Mouse (Mus musculus) forebrain, postnatal 0 days (tissue): Measurements from ENCODE around the gene Ap2s1. TPM values are rescaled to one million over a fixed set of nuclear protein-coding genes. Genes with fewer than 3 reads are reported as not detected.

Experiments
- ATAC-seq: fragments of 200-750 bp; cut with Nextera tagmentation; 2 replicates; pipeline ENCODE4 v1.8.0; 2017; ENCODE audit warnings: mild to moderate bottlenecking, moderate library complexity
- DNase-seq: peaks from one replicate; pipeline ENCODE4 v3.0.0-alpha.2; 2015
- H3K27ac ChIP-seq: fragments of 300-500 bp; sonication (generic); 2 replicates; pipeline ENCODE4 v1.5.1; 2014; ENCODE audit warnings: low read depth, mild to moderate bottlenecking, antibody characterized with exemption, low read length, moderate library complexity, mixed read lengths
- H3K27me3 ChIP-seq: fragments of 300-500 bp; sonication (generic); 2 replicates; pipeline ENCODE4 v1.6.1; 2014; ENCODE audit warnings: mild to moderate bottlenecking, low read length, mixed read lengths; ENCODE audit not compliant: insufficient read depth
- H3K36me3 ChIP-seq: fragments of 300-500 bp; sonication (generic); 2 replicates; pipeline ENCODE4 v1.6.1; 2014; ENCODE audit warnings: mild to moderate bottlenecking, moderate library complexity; ENCODE audit not compliant: insufficient read depth
- H3K4me1 ChIP-seq: fragments of 300-500 bp; sonication (generic); 2 replicates; pipeline ENCODE4 v1.6.1; 2014; ENCODE audit warnings: antibody characterized with exemption; ENCODE audit not compliant: insufficient read depth
- H3K4me2 ChIP-seq: fragments of 300-500 bp; sonication (generic); 2 replicates; pipeline ENCODE4 v1.6.1; 2014; ENCODE audit warnings: low read depth, mild to moderate bottlenecking, moderate library complexity
- H3K4me3 ChIP-seq: fragments of 300-500 bp; sonication (generic); 2 replicates; pipeline ENCODE4 v1.5.1; 2014; ENCODE audit warnings: low read depth, low read length, mixed read lengths
- H3K9ac ChIP-seq: fragments of 300-500 bp; sonication (generic); 2 replicates; pipeline ENCODE4 v1.6.1; 2014; ENCODE audit warnings: mild to moderate bottlenecking
- H3K9me3 ChIP-seq: fragments of 300-500 bp; sonication (generic); 2 replicates; pipeline ENCODE4 v1.6.1; 2016; ENCODE audit warnings: low read length
- CTCF ChIP-seq: sonication (generic); IDR thresholded peaks from 2 replicates; pipeline ENCODE4 v1.5.1; 2016; ENCODE audit warnings: antibody characterized with exemption, control low read depth, low read depth
- WGBS: fragments of 180-500 bp; shearing (Covaris S2); extraction: QIAGEN DNeasy Blood & Tissue Kit; methylation state at CpG from one replicate; pipeline ENCODE4 v1.1.7; 2014; 5-methylcytosine and 5-hydroxymethylcytosine counted together
- polyA plus RNA-seq: library from polyadenylated mRNA; unstranded; fragments of >200 nt; fragmentation: Nextera tagmentation; extraction: Ambion mirVana; gene quantifications from 2 replicates; pipeline ENCODE4 v1.2.1, GENCODE M21; 2015
- total RNA-seq: library from RNA; depleted of rRNA; stranded (reverse); fragments of >200 nt; gene quantifications from 2 replicates; pipeline ENCODE4 v1.2.3, GENCODE M21; 2014; rRNA removed

The Ap2s1 gene
- total RNA-seq, result 519 and 565 TPM in 2 replicates
- polyA plus RNA-seq, result 566 and 578 TPM in 2 replicates

- DNase-seq (peak; percentile 99), ATAC-seq (peak; percentile 99)
- no peaks in the 10 kb centered on the region for H3K27me3 ChIP-seq
- H3K4me3 ChIP-seq, result peak within 1 kb of the TSS; percentile 64
- no peak for TF ChIP-seq CTCF
- H3K4me2 ChIP-seq, result peak within 1 kb of the TSS; percentile 90
- peaks cover 3% of the 10 kb centered on the region for H3K36me3 ChIP-seq
- H3K9me3 ChIP-seq, result no peaks in the 10 kb centered on the region
- WGBS, result under 1% methylated on average over 34 of the region's 34 CpGs
- H3K9ac ChIP-seq, result peak within 1 kb of the TSS; percentile 92
- peaks cover 6% of the 10 kb centered on the region for H3K4me1 ChIP-seq
- peak within 1 kb of the TSS; percentile 52; the same call in 1 of the 2 replicates for H3K27ac ChIP-seq
Observed at GRCm38 (mm10) chr7:16738073-16738696, at the start of gene Ap2s1. Gene Ap2s1, plus strand, starts transcription at chr7:16738410.

GRCm38 (mm10) chr7:16689196-16689595 lies 49.0 kb upstream of the Ap2s1 start:
- Histone ChIP-seq H3K4me3 (no peak overlapping the region), H3K4me1 (no peaks in the 10 kb centered on the region), H3K9ac (no peak overlapping the region), H3K9me3 (0 out of 2 replicates have a peak, but pooled peaks cover 8% of the 10 kb centered on the region), H3K36me3 (no peaks in the 10 kb centered on the region), H3K27ac (no peak overlapping the region), H3K4me2 (no peak overlapping the region), H3K27me3 (no peaks in the 10 kb centered on the region)
- ATAC-seq, result no peak
- no peak for TF ChIP-seq CTCF
- DNase-seq, result no peak
- 84% methylated on average over 5 of the region's 5 CpGs for WGBS

DNA sequence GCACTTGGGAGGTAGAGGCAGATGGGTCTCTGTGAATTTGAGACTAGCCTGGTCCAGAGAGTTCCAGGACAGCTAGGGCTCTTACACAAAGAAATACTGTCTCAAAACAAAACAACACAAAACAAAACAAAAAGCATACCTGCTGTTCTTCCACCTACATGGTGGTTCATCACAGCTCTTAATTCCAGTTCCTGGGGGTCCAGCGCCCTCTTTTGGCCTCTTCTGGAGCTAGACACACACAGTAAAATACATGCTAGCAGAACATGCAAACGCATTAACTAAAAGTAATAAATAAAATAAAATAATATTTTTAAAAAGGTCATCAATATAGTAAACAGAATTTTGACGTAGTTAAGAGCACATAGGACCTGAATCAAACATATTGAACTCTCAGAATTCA lies 43.2 kb upstream of the Ap2s1 start:
- no peak overlapping the region for H3K27ac ChIP-seq
- no peaks in the 10 kb centered on the region for H3K4me1 ChIP-seq
- ATAC-seq (no peak), DNase-seq (peak; percentile 9)
- no peaks in the 10 kb centered on the region for H3K27me3 ChIP-seq
- no peak overlapping the region for H3K4me2 ChIP-seq
- 38% methylated on average over 3 of the region's 3 CpGs for WGBS
- no peaks in the 10 kb centered on the region for H3K9me3 ChIP-seq
- no peak overlapping the region for H3K9ac ChIP-seq
- peak; percentile 51 for TF ChIP-seq CTCF
- no peak overlapping the region for H3K4me3 ChIP-seq
- no peaks in the 10 kb centered on the region for H3K36me3 ChIP-seq

DNA sequence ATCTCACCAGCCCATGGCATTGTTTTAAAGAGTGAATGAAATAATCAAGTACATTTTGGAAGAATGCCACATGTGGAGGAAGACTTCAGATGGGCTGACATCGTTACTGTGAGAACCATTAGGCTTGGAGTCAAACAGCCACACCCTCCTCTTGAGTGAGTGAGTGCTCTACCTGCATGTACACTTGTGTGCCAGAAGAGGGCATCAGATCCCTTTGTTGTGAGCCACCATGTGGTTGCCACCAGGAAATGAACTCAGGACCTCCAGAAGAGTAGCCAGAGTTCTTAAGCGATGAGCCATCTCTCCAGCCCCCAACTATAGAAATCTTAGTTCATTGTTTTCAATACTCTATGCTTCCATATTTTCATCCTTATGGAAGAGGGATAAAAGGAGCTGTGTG lies 39.2 kb upstream of the Ap2s1 start:
- Histone ChIP-seq H3K36me3 (no peaks in the 10 kb centered on the region), H3K27ac (no peak overlapping the region), H3K9ac (no peak overlapping the region), H3K4me2 (no peak overlapping the region), H3K4me1 (no peaks in the 10 kb centered on the region), H3K4me3 (no peak overlapping the region), H3K27me3 (no peaks in the 10 kb centered on the region), H3K9me3 (no peaks in the 10 kb centered on the region)
- ATAC-seq (no peak), DNase-seq (no peak)
- peak; percentile 43 for TF ChIP-seq CTCF
- 50% methylated on average over 2 of the region's 2 CpGs for WGBS

GRCm38 (mm10) chr7:16700583-16700982 lies 37.6 kb upstream of the Ap2s1 start:
- no peaks in the 10 kb centered on the region for H3K4me1 ChIP-seq
- no peaks in the 10 kb centered on the region for H3K36me3 ChIP-seq
- no peak for TF ChIP-seq CTCF
- H3K27me3 ChIP-seq, result no peaks in the 10 kb centered on the region
- WGBS, result 77% methylated on average over 5 of the region's 5 CpGs
- no peak overlapping the region for H3K27ac ChIP-seq
- no peak overlapping the region for H3K4me3 ChIP-seq
- no peak overlapping the region for H3K4me2 ChIP-seq
- DNase-seq, result no peak
- no peak overlapping the region for H3K9ac ChIP-seq
- ATAC-seq, result no peak
- no peaks in the 10 kb centered on the region for H3K9me3 ChIP-seq

- no peaks in the 10 kb centered on the region for H3K27me3 ChIP-seq
- ATAC-seq (no peak), DNase-seq (no peak)
- H3K36me3 ChIP-seq, result no peaks in the 10 kb centered on the region
- 64% methylated on average over 9 of the region's 9 CpGs for WGBS
- H3K27ac ChIP-seq, result no peak overlapping the region
- no peak overlapping the region for H3K4me3 ChIP-seq
- TF ChIP-seq CTCF, result no peak
- no peak overlapping the region for H3K9ac ChIP-seq
- H3K9me3 ChIP-seq, result no peaks in the 10 kb centered on the region
- H3K4me2 ChIP-seq, result no peak overlapping the region
- H3K4me1 ChIP-seq, result no peaks in the 10 kb centered on the region
Observed at GRCm38 (mm10) chr7:16706385-16706784, 31.8 kb upstream of the Ap2s1 start.

DNA sequence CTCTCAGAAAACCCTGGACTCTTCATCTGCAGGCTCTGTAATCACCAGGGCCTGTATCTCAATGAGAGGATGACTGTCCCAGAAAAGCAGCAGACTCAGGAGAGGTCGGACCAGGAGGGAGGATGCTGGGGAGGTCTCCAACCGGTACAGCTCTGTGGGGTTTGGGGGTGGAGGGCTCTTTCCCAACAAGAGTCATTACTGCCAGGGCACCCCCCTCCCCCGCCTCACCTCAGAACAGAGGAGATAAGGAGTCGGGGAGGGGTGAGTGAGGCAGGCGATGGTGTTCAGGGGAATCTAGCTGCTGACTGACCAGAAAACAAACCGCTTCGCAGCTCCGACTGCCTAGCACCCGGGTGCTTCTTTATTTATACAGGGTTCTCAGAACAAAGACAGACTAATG lies 30.0 kb upstream of the Ap2s1 start:
- no peaks in the 10 kb centered on the region for H3K27me3 ChIP-seq
- no peak overlapping the region for H3K27ac ChIP-seq
- no peaks in the 10 kb centered on the region for H3K9me3 ChIP-seq
- 20% methylated on average over 9 of the region's 9 CpGs for WGBS
- DNase-seq (no peak), ATAC-seq (no peak)
- no peaks in the 10 kb centered on the region for H3K4me1 ChIP-seq
- no peak overlapping the region for H3K4me2 ChIP-seq
- no peaks in the 10 kb centered on the region for H3K36me3 ChIP-seq
- H3K4me3 ChIP-seq, result no peak overlapping the region
- H3K9ac ChIP-seq, result no peak overlapping the region
- no peak for TF ChIP-seq CTCF
